Mouse (Mus musculus): ENCODE results near the gene Med20. TPM values are rescaled to one million over a fixed set of nuclear protein-coding genes. Genes with fewer than 3 reads are reported as not detected.
A peak's percentile ranks its signal among the peaks of the same experiment; 100 is the strongest.

Gene Med20
- polyA plus RNA-seq, 2 experiments: 23.1 to 23.2 TPM

DNA sequence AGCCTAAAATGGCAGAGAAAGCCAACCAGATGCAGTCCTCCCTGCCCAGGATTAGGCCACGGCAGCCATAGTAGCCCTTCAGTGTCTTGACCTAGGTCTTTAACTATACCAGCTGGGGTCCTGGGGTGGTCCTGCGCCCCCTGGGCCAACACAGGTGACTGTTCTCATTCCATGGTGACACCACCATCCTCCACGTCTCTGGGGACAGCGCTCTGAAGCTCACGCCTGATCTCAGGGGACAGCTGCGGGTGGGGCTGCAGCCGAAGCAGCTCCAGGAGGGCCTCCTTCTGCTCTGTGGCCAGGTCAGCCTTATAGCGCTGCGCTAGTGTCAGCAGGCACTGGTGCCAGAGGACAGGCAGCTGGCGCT, 10.0 kb upstream of the Med20 start:
- Histone ChIP-seq H3K4me1 (replicated peaks; ENCODE audit: control insufficient read depth in 2 of 2, insufficient read depth in 2 of 2, low read length in 1 of 2) (peaks cover 24 to 37% of the 10 kb centered on the region in 2 experiments), H3K9me3 (ENCODE audit: control insufficient read depth, low read length) (no peaks in the 10 kb centered on the region), H3K36me3 (replicated peaks; ENCODE audit: control insufficient read depth, insufficient read depth, low read depth) (peaks cover 82% of the 10 kb centered on the region), H3K27ac (no peak overlapping the region; the same call in 1 of the 2 replicates), H3K4me3 (ENCODE audit: insufficient read depth in 1 of 2, low read depth in 2 of 2, low read length in 2 of 2) (no peak overlapping the region), H3K4me2 (ENCODE audit: low read depth) (no peak overlapping the region), H3K9ac (replicated peaks) (no peak overlapping the region), H3K27me3 (ENCODE audit: control insufficient read depth, insufficient read depth, low read length) (no peaks in the 10 kb centered on the region)
- no peak for DNase-seq (ENCODE audit: low read depth in 3 of 3, low spot score in 3 of 3)
- no peak for ATAC-seq (ENCODE audit: insufficient read depth)
- TF ChIP-seq CTCF (IDR thresholded peaks at IDR 0.05; ENCODE audit: low read depth): no peak
- TF ChIP-seq EP300 (IDR thresholded peaks at IDR 0.05; ENCODE audit: low read depth): no peak
- 85% methylated on average over 10 of the region's 10 CpGs for WGBS (ENCODE audit: insufficient replicate concordance)

DNA sequence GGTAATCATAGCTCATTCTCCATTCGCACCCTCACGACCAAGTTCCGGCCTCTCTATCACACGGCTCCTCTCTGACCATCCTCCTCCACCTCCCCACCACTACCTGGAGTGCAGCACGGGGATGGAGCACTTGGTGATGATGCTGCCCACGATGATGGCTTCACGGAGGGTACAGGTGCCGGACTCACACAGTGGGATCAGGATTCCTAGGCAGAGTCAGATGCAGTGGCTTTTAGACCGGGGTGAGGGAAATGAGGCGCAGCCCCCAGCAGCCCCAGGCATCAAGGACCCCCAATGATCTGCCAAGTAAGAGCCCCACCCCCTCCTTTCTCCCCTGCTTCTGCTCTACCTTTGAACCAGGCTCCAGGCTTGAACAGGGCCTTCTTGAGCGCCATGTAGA, 9.1 kb upstream of the Med20 start:
- TF ChIP-seq CTCF (IDR thresholded peaks at IDR 0.05; ENCODE audit: low read depth): no peak
- no peak for TF ChIP-seq EP300 (IDR thresholded peaks at IDR 0.05; ENCODE audit: low read depth)
- no peak for DNase-seq (ENCODE audit: low read depth in 3 of 3, low spot score in 3 of 3)
- ATAC-seq (ENCODE audit: insufficient read depth): no peak
- Histone ChIP-seq H3K4me3 (ENCODE audit: insufficient read depth in 1 of 2, low read depth in 2 of 2, low read length in 2 of 2) (no peak overlapping the region), H3K36me3 (replicated peaks; ENCODE audit: control insufficient read depth, insufficient read depth, low read depth) (peaks cover 84% of the 10 kb centered on the region), H3K27me3 (ENCODE audit: control insufficient read depth, insufficient read depth, low read length) (no peaks in the 10 kb centered on the region), H3K4me1 (replicated peaks; ENCODE audit: control insufficient read depth in 2 of 2, insufficient read depth in 2 of 2, low read length in 1 of 2) (peaks cover 15 to 28% of the 10 kb centered on the region in 2 experiments), H3K9ac (replicated peaks) (no peak overlapping the region), H3K4me2 (ENCODE audit: low read depth) (no peak overlapping the region), H3K27ac (no peak overlapping the region), H3K9me3 (ENCODE audit: control insufficient read depth, low read length) (no peaks in the 10 kb centered on the region)
- 85% methylated on average over 11 of the region's 11 CpGs for WGBS (ENCODE audit: insufficient replicate concordance)

DNA sequence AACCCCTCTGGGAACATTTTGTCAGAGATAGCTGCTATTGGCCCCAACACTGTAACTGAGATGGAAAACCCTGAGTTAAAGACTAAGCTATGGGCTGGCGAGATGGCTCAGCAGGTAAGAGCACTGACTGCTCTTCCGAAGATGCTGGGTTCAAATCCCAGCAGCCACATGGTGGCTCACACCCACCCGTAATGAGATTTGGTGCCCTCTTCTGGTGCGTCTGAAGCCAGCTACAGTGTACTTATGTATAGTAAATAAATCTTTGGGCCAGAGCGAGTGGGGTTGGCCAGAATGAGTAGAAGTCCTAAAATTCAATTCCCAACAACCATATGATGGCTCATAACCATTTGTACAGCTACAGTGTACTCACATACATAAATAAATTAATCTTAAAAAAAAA, 5.2 kb upstream of the Med20 start:
- DNase-seq (ENCODE audit: low read depth in 3 of 3, low spot score in 3 of 3): no peak
- ATAC-seq (ENCODE audit: insufficient read depth): no peak
- Histone ChIP-seq H3K4me3 (ENCODE audit: insufficient read depth in 1 of 2, low read depth in 2 of 2, low read length in 2 of 2) (no peak overlapping the region), H3K27me3 (ENCODE audit: control insufficient read depth, insufficient read depth, low read length) (no peaks in the 10 kb centered on the region), H3K9me3 (ENCODE audit: control insufficient read depth, low read length) (no peaks in the 10 kb centered on the region), H3K9ac (replicated peaks) (no peak overlapping the region), H3K27ac (no peak overlapping the region), H3K4me2 (ENCODE audit: low read depth) (no peak overlapping the region), H3K36me3 (replicated peaks; ENCODE audit: control insufficient read depth, insufficient read depth, low read depth) (peaks cover 64% of the 10 kb centered on the region), H3K4me1 (replicated peaks; ENCODE audit: control insufficient read depth in 2 of 2, insufficient read depth in 2 of 2, low read length in 1 of 2) (peaks cover 10 to 18% of the 10 kb centered on the region in 2 experiments)
- WGBS (ENCODE audit: insufficient replicate concordance): 71% methylated on average over 5 of the region's 5 CpGs
- TF ChIP-seq CTCF (IDR thresholded peaks at IDR 0.05; ENCODE audit: low read depth): peak; percentile 69
- TF ChIP-seq EP300 (IDR thresholded peaks at IDR 0.05; ENCODE audit: low read depth): no peak

DNA sequence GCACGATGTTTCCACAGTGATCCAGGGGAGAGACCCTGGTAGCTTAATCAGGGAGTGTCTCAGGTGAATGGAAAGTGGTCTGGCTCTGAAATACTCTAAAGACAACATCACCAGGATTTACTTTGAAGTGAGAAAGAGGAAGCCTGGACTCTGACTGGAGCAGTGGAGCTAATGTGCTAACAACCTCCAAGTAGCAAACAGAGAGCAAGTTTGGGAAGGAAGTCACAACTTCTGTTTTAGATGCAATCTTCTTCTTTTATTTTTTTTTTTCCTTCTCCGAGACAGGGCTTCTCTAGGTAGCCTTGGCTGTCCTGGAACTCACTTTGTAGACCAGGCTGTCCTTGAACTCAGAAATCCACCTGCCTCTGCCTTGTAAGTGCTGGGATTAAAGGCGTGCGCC, 2.2 kb upstream of the Med20 start:
- Histone ChIP-seq H3K4me1 (replicated peaks; ENCODE audit: control insufficient read depth in 2 of 2, insufficient read depth in 2 of 2, low read length in 1 of 2) (peaks cover 16 to 30% of the 10 kb centered on the region in 2 experiments), H3K36me3 (replicated peaks; ENCODE audit: control insufficient read depth, insufficient read depth, low read depth) (peaks cover 52% of the 10 kb centered on the region), H3K4me2 (ENCODE audit: low read depth) (peak overlapping the region; percentile 71), H3K9ac (replicated peaks) (peak overlapping the region; percentile 90), H3K9me3 (ENCODE audit: control insufficient read depth, low read length) (no peaks in the 10 kb centered on the region), H3K4me3 (ENCODE audit: insufficient read depth in 1 of 2, low read depth in 2 of 2, low read length in 2 of 2) (peak overlapping the region in 1 of 2 experiments; percentile 75; a peak in 2 of 4 replicates), H3K27me3 (ENCODE audit: control insufficient read depth, insufficient read depth, low read length) (no peaks in the 10 kb centered on the region), H3K27ac (peak overlapping the region; percentile 61)
- ATAC-seq (ENCODE audit: insufficient read depth): no peak
- TF ChIP-seq EP300 (IDR thresholded peaks at IDR 0.05; ENCODE audit: low read depth) (no peak), CTCF (IDR thresholded peaks at IDR 0.05; ENCODE audit: low read depth) (no peak)
- WGBS (ENCODE audit: insufficient replicate concordance): 69% methylated on average over 4 of the region's 4 CpGs
- no peak for DNase-seq (ENCODE audit: low read depth in 3 of 3, low spot score in 3 of 3)

DNA sequence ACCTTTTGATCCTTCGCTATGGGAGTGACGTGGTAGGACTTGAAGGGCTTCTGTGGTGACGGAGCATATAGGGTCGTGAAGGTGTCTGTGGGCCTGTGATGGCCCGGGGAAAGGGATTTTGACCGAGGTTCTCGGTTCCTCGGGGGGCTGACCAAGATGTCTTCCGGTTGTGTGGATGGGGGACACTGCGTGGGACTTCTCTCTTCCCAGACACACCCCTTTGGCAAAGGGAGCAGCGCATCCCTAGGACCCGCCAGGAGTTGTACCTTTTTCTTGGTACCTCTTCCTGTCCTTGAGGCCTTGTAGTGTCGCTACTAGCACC, 240 bp downstream of the Med20 start:
- Histone ChIP-seq H3K36me3 (replicated peaks; ENCODE audit: control insufficient read depth, insufficient read depth, low read depth) (peaks cover 49% of the 10 kb centered on the region), H3K4me1 (replicated peaks; ENCODE audit: control insufficient read depth in 2 of 2, insufficient read depth in 2 of 2, low read length in 1 of 2) (peaks cover 25 to 45% of the 10 kb centered on the region in 2 experiments), H3K4me3 (ENCODE audit: insufficient read depth in 1 of 2, low read depth in 2 of 2, low read length in 2 of 2) (peak overlapping the region; percentile 75 to 85), H3K4me2 (ENCODE audit: low read depth) (peak overlapping the region; percentile 71), H3K9ac (replicated peaks) (peak overlapping the region; percentile 90), H3K27ac (peak overlapping the region; percentile 32), H3K27me3 (ENCODE audit: control insufficient read depth, insufficient read depth, low read length) (no peaks in the 10 kb centered on the region), H3K9me3 (ENCODE audit: control insufficient read depth, low read length) (no peaks in the 10 kb centered on the region)
- TF ChIP-seq CTCF (IDR thresholded peaks at IDR 0.05; ENCODE audit: low read depth) (no peak), EP300 (IDR thresholded peaks at IDR 0.05; ENCODE audit: low read depth) (0 out of 2 replicates have a peak, but pooled peaks have one; percentile 1)
- DNase-seq (ENCODE audit: low read depth in 3 of 3, low spot score in 3 of 3): no peak
- ATAC-seq (ENCODE audit: insufficient read depth): peak; percentile 7
- WGBS (ENCODE audit: insufficient replicate concordance): 0% methylated on average over 13 of the region's 13 CpGs

Measured in liver, embryonic 14.5 days (tissue).